Mouse (Mus musculus) hindbrain, embryonic 13.5 days (tissue): ENCODE results near the gene Src. TPM values are rescaled to one million over a fixed set of nuclear protein-coding genes. Genes with fewer than 3 reads are reported as not detected.
A peak's percentile ranks its signal among the peaks of the same experiment; 100 is the strongest.
"Not testable (repeated sequence)": the region's sequence is repeated elsewhere in the genome, so short reads cannot be mapped to it uniquely, and the experiment has no call there.

Experiments
- ATAC-seq: fragments of 200-750 bp; cut with Nextera tagmentation; 2 replicates; pipeline ENCODE4 v1.8.0; 2017; ENCODE audit warnings: moderate TSS enrichment; ENCODE audit not compliant: low FRiP score
- H3K27ac ChIP-seq: fragments of 300-500 bp; sonication (generic); 2 replicates; pipeline ENCODE4 v1.5.1; 2015; ENCODE audit warnings: inconsistent platforms, mild to moderate bottlenecking, moderate library complexity
- H3K27me3 ChIP-seq: fragments of 300-500 bp; sonication (generic); 2 replicates; pipeline ENCODE4 v1.6.1; 2015; ENCODE audit warnings: mild to moderate bottlenecking, inconsistent platforms
- H3K36me3 ChIP-seq: fragments of 300-500 bp; sonication (generic); 2 replicates; pipeline ENCODE4 v1.6.1; 2015; ENCODE audit warnings: mild to moderate bottlenecking, inconsistent platforms
- H3K4me1 ChIP-seq: fragments of 300-500 bp; sonication (generic); replicated peaks from 2 replicates; pipeline ENCODE4 v1.6.1; 2015; ENCODE audit warnings: inconsistent platforms
- H3K4me2 ChIP-seq: fragments of 300-500 bp; sonication (generic); 2 replicates; pipeline ENCODE4 v1.6.1; 2015; ENCODE audit warnings: inconsistent platforms, mild to moderate bottlenecking, moderate library complexity
- H3K4me3 ChIP-seq: fragments of 300-500 bp; sonication (generic); 2 replicates; pipeline ENCODE4 v1.5.1; 2015; ENCODE audit warnings: mild to moderate bottlenecking, inconsistent platforms
- H3K9ac ChIP-seq: fragments of 300-500 bp; sonication (generic); 2 replicates; pipeline ENCODE4 v1.6.1; 2015; ENCODE audit warnings: mild to moderate bottlenecking, inconsistent platforms
- H3K9me3 ChIP-seq: fragments of 300-500 bp; sonication (generic); 2 replicates; pipeline ENCODE4 v1.6.1; 2016; ENCODE audit warnings: inconsistent platforms
- WGBS: fragments of 180-500 bp; shearing (Covaris S2); methylation state at CpG from one replicate; pipeline ENCODE4 v1.1.7; 2015; 5-methylcytosine and 5-hydroxymethylcytosine counted together
- polyA plus RNA-seq: library from polyadenylated mRNA; unstranded; fragments of >200 nt; fragmentation: Nextera tagmentation; extraction: Ambion mirVana; gene quantifications from 2 replicates; pipeline ENCODE4 v1.2.1, GENCODE M21; 2015

Src gene
- polyA plus RNA-seq, 1 experiment from 2014 or later, result 31.8 TPM

GRCm38 (mm10) chr2:157471737-157472136, 53.5 kb downstream of the Src start:
- Histone ChIP-seq H3K27ac (peak overlapping the region; percentile 94; the same call in 1 of the 2 replicates), H3K27me3 (no peaks in the 10 kb centered on the region), H3K4me2 (no peak overlapping the region), H3K9me3 (no peaks in the 10 kb centered on the region), H3K4me1 (peaks cover 69% of the 10 kb centered on the region), H3K4me3 (no peak overlapping the region), H3K36me3 (peaks cover 50% of the 10 kb centered on the region), H3K9ac (peak overlapping the region; percentile 67; the same call in 1 of the 2 replicates)
- WGBS, result 69% methylated on average over 6 of the region's 6 CpGs
- no peak for ATAC-seq

GRCm38 (mm10) chr2:157472469-157472868, 54.2 kb downstream of the Src start:
- Histone ChIP-seq H3K27me3 (no peaks in the 10 kb centered on the region), H3K27ac (peak overlapping the region; percentile 94), H3K9me3 (no peaks in the 10 kb centered on the region), H3K4me3 (no peak overlapping the region), H3K9ac (peak overlapping the region; percentile 67; the same call in 1 of the 2 replicates), H3K4me1 (peaks cover 70% of the 10 kb centered on the region), H3K4me2 (no peak overlapping the region), H3K36me3 (peaks cover 43% of the 10 kb centered on the region)
- no peak for ATAC-seq
- WGBS, result 51% methylated on average over 4 of the region's 4 CpGs

GRCm38 (mm10) chr2:157474269-157474729, 56.1 kb downstream of the Src start:
- Histone ChIP-seq H3K9me3 (no peaks in the 10 kb centered on the region), H3K27me3 (no peaks in the 10 kb centered on the region), H3K4me2 (no peak overlapping the region), H3K36me3 (peaks cover 25% of the 10 kb centered on the region), H3K4me3 (no peak overlapping the region), H3K4me1 (peaks cover 83% of the 10 kb centered on the region), H3K27ac (peak overlapping the region; percentile 94), H3K9ac (peak overlapping the region; percentile 67)
- 0 out of 2 replicates have a peak, but pooled peaks have one; percentile 4 for ATAC-seq
- WGBS, result 6% methylated on average over 6 of the region's 6 CpGs

GRCm38 (mm10) chr2:157475437-157476379, 57.5 kb downstream of the Src start:
- no peak overlapping the region for H3K4me3 ChIP-seq
- peak; percentile 60 for ATAC-seq
- 12% methylated on average over 13 of the region's 13 CpGs for WGBS
- H3K4me1 ChIP-seq, result peaks cover 89% of the 10 kb centered on the region
- H3K36me3 ChIP-seq, result peaks cover 11% of the 10 kb centered on the region
- H3K4me2 ChIP-seq, result no peak overlapping the region
- no peaks in the 10 kb centered on the region for H3K9me3 ChIP-seq
- H3K27ac ChIP-seq, result peak overlapping the region; percentile 94
- H3K9ac ChIP-seq, result peak overlapping the region; percentile 67
- H3K27me3 ChIP-seq, result no peaks in the 10 kb centered on the region

- Histone ChIP-seq H3K9ac (no peak overlapping the region), H3K9me3 (no peaks in the 10 kb centered on the region), H3K36me3 (no peaks in the 10 kb centered on the region), H3K4me2 (no peak overlapping the region), H3K4me1 (peaks cover 87% of the 10 kb centered on the region), H3K27me3 (no peaks in the 10 kb centered on the region), H3K4me3 (no peak overlapping the region), H3K27ac (peak overlapping the region; percentile 30; the same call in 1 of the 2 replicates)
- no peak for ATAC-seq
- WGBS, result 38% methylated on average over 8 of the region's 8 CpGs
Measured at GRCm38 (mm10) chr2:157478651-157479050, 60.4 kb downstream of the Src start.

GRCm38 (mm10) chr2:157479858-157480568, 61.8 kb downstream of the Src start:
- no peaks in the 10 kb centered on the region for H3K27me3 ChIP-seq
- no peaks in the 10 kb centered on the region for H3K9me3 ChIP-seq
- no peak overlapping the region for H3K4me3 ChIP-seq
- no peaks in the 10 kb centered on the region for H3K36me3 ChIP-seq
- no peak overlapping the region; the same call in 1 of the 2 replicates for H3K9ac ChIP-seq
- no peak overlapping the region for H3K4me2 ChIP-seq
- no peak overlapping the region for H3K27ac ChIP-seq
- ATAC-seq, result peak; percentile 6; the same call in 1 of the 2 replicates
- peaks cover 74% of the 10 kb centered on the region for H3K4me1 ChIP-seq
- 53% methylated on average over 15 of the region's 15 CpGs for WGBS

- Histone ChIP-seq H3K4me1 (peaks cover 64% of the 10 kb centered on the region), H3K27ac (peak overlapping the region; percentile 85), H3K9ac (peak overlapping the region; percentile 56), H3K36me3 (no peaks in the 10 kb centered on the region), H3K9me3 (no peaks in the 10 kb centered on the region), H3K4me3 (no peak overlapping the region), H3K4me2 (no peak overlapping the region), H3K27me3 (no peaks in the 10 kb centered on the region)
- ATAC-seq, result no peak
- WGBS, result 14% methylated on average over 12 of the region's 12 CpGs
Measured at GRCm38 (mm10) chr2:157482729-157483128, 64.5 kb downstream of the Src start.

- not testable (repeated sequence) for H3K9ac ChIP-seq, H3K36me3 ChIP-seq, H3K4me2 ChIP-seq, H3K9me3 ChIP-seq, H3K4me3 ChIP-seq, H3K27ac ChIP-seq, ATAC-seq, H3K27me3 ChIP-seq
- H3K4me1 ChIP-seq, result peaks cover 38% of the 10 kb centered on the region
- 82% methylated on average over 5 of the region's 5 CpGs for WGBS
Measured at GRCm38 (mm10) chr2:157486559-157486958, 68.3 kb downstream of the Src start.

GRCm38 (mm10) chr2:157486981-157487656, 68.9 kb downstream of the Src start:
- Histone ChIP-seq H3K9ac (peak overlapping the region; percentile 53; the same call in 1 of the 2 replicates), H3K27me3 (no peaks in the 10 kb centered on the region), H3K4me1 (peaks cover 32% of the 10 kb centered on the region), H3K36me3 (no peaks in the 10 kb centered on the region), H3K4me2 (peak overlapping the region; percentile 11; the same call in 1 of the 2 replicates), H3K27ac (peak overlapping the region; percentile 81), H3K4me3 (no peak overlapping the region), H3K9me3 (no peaks in the 10 kb centered on the region)
- 27% methylated on average over 7 of the region's 7 CpGs for WGBS
- ATAC-seq, result no peak

- Histone ChIP-seq H3K27me3 (no peaks in the 10 kb centered on the region), H3K4me3 (no peak overlapping the region), H3K27ac (peak overlapping the region; percentile 81), H3K4me1 (peaks cover 26% of the 10 kb centered on the region), H3K9ac (peak overlapping the region; percentile 53; the same call in 1 of the 2 replicates), H3K36me3 (no peaks in the 10 kb centered on the region), H3K4me2 (peak overlapping the region; percentile 11; the same call in 1 of the 2 replicates), H3K9me3 (no peaks in the 10 kb centered on the region)
- 8% methylated on average over 12 of the region's 12 CpGs for WGBS
- ATAC-seq, result peak; percentile 48
Measured at GRCm38 (mm10) chr2:157487733-157488175, 69.5 kb downstream of the Src start.

GRCm38 (mm10) chr2:157493240-157493639, 75.0 kb downstream of the Src start:
- no peak overlapping the region for H3K27ac ChIP-seq
- H3K9ac ChIP-seq, result no peak overlapping the region
- peaks cover 15% of the 10 kb centered on the region for H3K4me1 ChIP-seq
- no peaks in the 10 kb centered on the region for H3K9me3 ChIP-seq
- H3K27me3 ChIP-seq, result no peaks in the 10 kb centered on the region
- H3K36me3 ChIP-seq, result no peaks in the 10 kb centered on the region
- no peak overlapping the region for H3K4me2 ChIP-seq
- WGBS, result 92% methylated on average over 3 of the region's 3 CpGs
- ATAC-seq, result no peak
- H3K4me3 ChIP-seq, result no peak overlapping the region
